Mouse (Mus musculus) CD4-positive, CD25-positive, alpha-beta regulatory T cell, adult 4 months (primary cell): ENCODE measurements around the gene Rps11. TPM values are rescaled to one million over a fixed set of nuclear protein-coding genes. Genes with fewer than 3 reads are reported as not detected.

Experiments used
- ATAC-seq: one replicate; pipeline ENCODE4 v1.8.0; 2017
- polyA plus RNA-seq, 2 experiments: library from polyadenylated mRNA; unstranded; fragments of 100-300 nt; shearing (Covaris generic); gene quantifications; one replicate each; pipeline ENCODE4 v1.2.1; 2017

The Rps11 gene
- polyA plus RNA-seq, 2 experiments from 2014 or later: 3,755 to 5,441 TPM

DNA sequence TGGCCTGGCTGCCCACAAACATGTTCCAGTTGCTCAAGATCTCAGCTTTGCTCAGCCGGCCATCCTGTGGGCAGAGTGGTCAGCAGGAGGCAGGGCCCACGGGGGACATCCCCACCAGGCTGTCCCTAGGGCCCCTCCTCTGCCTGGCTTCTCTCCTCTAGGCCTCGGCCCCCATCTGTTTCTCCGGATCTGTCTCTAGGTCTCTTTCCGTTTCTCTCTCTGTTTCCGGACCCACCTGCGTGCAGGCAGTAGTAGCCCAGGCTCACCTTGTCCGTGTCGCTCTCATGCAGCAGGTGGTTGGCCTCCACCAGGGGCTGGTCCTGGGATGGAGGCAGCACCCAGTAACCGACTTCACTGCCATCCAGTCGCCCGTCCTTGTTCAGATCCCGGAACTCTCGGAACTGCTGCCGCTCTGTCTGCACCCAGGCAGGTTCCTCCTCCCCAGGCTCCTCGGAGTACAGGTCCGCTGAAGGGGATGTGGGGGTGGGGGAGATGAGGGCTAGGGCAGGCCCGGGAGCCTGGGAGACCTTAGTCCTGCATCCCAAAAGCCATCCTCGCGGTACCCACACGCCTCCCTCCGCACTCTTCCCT lies 40.8 kb downstream of the Rps11 start:
- peak; percentile 53 for ATAC-seq

DNA sequence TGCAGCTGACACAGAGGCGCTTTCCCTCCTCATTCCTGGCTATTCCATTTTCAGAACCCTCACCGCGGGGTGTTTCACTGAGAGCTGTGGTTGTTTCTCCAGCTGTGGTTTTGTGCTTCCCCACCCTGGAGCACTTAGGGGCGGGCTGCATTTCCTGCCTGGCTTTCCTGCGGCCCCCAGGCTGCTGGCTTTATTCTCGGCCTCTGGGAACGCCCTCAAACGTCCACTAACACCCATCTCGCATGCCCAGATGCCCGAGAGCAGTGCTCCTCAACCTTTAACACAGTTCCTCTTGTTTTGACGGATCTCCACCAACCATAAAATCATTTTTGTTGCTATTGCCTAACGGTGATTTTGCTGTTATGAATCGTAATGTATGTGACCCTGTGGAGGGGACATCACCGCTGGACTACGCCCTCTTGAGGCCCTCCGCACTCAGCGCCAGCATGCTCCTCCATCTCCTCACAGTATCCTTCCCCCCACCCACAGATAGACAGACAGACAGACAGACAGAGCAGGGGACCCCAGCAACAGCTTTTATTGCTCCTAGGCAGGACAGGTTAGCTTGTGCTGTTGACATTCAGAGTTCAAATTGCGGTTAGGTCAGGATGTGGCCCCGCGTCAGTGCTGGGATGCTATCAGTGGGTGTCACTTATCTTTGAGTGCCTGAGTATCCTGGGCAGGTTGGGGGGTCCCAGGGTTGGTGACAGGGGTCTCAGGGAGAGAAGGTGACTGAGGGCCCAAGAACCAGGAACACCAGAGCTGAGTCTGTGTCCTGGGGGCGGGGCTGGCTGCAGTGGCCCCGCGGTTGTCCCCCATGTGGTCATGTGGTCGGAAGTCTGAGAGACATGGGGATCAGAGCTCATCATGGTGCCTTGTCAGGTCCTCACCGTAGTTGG lies 41.6 kb downstream of the Rps11 start:
- ATAC-seq: peak; percentile 76

DNA sequence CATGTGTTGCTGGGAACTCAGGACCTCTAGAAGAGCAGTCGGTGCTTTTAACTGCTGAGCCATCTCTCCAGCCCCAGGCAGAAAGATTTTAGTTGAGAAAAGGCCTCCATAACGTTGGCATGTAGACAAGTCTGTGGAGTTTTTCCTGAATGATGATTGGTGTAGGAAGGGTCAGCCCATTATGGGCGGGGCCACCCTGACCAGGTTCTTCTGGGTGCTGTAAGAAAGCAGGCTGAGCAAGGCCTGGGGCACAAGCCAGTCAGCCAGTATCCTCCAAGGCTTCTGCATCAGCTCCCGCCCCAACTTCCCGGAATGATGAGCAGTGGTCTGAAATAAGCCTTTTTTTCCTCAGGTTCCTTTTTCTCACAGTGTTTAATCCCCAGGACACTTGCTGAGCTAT lies 43.2 kb downstream of the Rps11 start:
- ATAC-seq: no peak

DNA sequence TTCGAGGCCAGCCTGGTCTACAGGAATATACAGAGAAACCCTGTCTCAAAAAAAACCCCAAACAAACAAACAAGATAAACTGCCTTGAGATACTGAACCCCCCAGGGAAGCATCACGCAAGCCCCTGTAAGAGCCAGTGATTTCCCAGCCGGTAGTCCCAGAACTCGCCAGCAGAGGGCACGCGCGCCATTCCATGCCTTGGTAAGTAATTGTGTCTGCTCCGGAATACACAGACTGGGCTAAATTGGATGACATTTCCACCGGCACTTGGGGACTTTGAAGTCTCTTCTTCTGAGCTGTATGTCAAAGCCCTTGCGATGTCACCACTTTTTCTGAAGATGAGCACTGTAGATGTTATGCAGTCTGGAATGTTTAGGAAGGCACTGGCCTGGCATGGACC lies 44.4 kb downstream of the Rps11 start:
- ATAC-seq: peak; percentile 57

DNA sequence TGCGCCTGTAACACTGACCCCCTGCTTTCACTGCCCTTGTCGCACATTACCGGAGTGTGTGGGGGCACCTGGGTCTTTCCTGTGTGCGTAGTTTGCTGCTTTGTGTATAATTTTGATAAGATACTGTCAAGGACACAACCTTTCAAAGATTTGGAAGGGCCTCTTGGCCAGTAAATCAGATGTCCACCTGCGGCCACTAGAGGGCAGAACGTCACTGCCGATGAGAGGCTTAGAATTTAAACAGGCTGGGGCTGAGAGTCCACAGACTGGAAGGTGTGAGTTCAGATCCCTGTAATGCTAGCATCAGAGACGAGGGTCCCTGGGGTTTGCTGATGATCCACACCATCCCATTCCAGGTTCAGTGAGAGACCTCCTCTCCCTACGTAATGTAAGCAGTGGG lies 45.7 kb downstream of the Rps11 start:
- no peak for ATAC-seq

DNA sequence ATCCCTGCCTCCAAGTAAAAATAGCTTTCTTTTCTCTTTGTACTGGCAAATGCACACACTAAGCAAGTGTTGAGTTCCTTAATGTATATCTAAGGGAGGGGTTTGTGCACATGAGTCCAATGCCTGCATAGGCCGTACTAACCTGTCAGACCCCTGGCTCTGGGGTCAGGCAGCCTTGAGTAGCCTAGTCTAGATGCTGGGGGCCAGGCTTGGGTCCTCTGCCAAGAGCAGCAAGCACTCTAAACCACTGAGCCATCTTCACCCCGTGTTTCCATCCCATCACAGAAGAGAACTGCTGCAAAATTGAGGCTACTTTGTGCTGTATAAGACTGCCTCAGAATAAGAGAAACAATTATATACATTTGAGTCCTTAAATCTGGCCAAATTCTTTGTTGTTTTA lies 46.4 kb downstream of the Rps11 start:
- no peak for ATAC-seq

DNA sequence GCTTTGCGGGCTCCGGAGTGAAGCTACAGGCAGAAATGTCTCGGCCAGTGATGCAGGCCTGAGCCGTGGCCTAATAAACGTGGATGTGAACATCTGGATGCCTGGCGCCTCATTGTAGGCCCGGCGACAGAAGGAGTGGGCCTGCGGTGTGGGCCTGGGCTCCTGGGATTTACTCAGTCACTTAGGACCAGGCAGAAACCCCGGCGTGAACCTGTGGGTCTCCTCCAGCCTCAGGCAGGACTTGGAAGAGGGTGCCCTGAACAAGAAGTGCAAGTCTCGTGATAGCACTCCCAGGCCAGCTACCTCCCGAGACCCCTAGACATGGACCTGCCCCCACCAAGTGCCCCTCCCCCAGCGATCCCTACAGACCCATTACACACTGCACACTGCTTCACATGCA lies 46.9 kb downstream of the Rps11 start:
- ATAC-seq: no peak

DNA sequence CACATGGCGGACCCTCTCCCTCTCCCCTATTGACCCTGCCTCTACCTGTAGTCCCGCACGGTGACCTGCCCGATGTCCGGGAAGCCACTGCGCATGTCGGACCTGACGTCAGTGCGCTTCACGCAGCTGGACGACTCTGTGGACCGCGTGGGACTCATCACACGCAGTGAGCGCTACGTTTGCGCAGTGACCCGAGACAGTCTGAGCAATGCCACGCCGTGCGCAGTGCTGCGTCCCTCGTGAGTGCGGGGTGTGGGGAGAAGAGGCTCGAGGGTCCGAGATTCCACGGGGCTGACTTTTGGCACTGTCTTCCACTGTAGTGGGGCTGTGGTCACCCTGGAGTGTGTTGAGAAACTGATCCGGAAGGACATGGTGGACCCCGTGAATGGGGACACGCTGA lies 47.7 kb downstream of the Rps11 start:
- no peak for ATAC-seq

DNA sequence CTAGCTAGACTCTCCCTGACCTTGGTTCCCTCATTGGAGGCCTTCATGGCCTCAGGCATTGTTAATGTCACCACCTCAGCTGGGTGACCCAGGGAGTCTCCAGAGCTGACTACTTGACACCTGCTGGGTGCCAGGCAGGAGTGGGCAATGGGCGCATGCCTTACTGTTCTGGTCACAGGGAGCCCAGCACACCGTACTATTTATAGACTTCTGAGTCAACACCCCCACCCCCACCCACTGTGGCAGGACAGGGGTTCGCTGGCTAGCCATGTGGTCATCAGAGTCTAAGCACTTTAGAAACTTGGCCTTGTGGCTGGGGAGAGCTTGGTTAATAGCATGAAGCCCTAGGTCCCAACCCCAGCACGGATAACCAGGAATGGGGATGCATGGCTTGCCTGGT lies 48.8 kb downstream of the Rps11 start:
- no peak for ATAC-seq

DNA sequence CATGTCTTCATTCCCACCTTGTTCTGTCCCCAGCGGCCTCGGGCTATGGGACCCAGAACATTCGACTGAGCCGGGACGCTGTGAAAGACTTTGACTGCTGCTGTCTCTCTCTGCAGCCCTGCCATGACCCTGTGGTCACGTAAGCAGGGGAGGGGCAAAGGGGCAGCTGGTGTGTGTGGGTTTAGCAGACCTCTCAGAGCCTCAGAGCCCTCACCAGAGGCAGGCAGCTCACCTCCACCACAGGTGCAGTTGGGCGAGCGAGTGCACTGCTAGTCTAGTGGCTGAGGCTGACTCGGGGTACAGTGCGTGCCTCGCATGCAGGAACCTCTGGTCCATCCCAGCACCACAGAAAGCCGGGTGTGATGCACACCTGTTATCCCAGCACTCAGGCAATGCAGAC lies 50.3 kb downstream of the Rps11 start:
- ATAC-seq: no peak

DNA sequence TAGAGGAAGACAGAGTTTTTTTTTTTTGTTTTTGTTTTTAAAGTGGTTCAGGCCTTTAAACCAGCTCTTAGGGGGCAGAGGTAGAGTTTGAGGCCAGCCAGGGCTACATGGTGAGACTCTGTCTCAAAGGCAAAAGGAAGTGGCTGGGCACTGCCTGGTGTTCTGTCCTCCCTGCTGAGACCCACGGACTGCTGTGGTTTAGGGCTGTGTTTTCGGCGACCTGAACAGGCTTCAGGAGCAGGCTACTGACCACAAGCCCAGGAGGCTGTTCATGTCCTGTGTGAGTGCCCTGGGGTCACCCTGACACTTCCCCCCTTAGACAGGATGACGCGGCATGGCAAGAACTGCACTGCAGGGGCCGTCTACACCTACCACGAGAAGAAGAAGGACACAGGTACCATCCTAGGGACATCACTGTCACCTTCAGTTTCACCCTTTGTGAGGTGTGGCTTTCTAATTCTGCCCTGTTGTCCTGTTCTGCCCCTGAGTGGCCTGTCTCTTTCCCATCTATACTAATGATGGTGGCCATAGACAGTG lies 51.0 kb downstream of the Rps11 start:
- no peak for ATAC-seq

Other genes starting within 250 kb of the Rps11 start
- 10 to 100 TPM in 1 of 2 experiments, 1 to 10 TPM in 1; 9.1 to 10.9 TPM for gene Med25, start 231.7 kb downstream of the Rps11 start, polyA plus RNA-seq
- 10 to 100 TPM in 1 of 2 experiments, 1 to 10 TPM in 1; 9.2 to 17.5 TPM for gene Fuz, start 228.4 kb downstream of the Rps11 start, polyA plus RNA-seq
- 1 to 10 TPM; 6.2 to 7.4 TPM for gene Ap2a1, start 194.9 kb downstream of the Rps11 start, polyA plus RNA-seq
- not detected for gene Tsks, start 181.2 kb downstream of the Rps11 start, polyA plus RNA-seq
- gene Cpt1c, start 149.6 kb downstream of the Rps11 start, polyA plus RNA-seq: under 1 TPM; 0.36 to 0.92 TPM
- 100 to 1,000 TPM in 1 of 2 experiments, 10 to 100 TPM in 1; 39.7 to 114 TPM for gene Prmt1, start 137.9 kb downstream of the Rps11 start, polyA plus RNA-seq
- 100 to 1,000 TPM; 117 to 147 TPM for gene Irf3, start 126.8 kb downstream of the Rps11 start, polyA plus RNA-seq
- 10 to 100 TPM; 23.6 to 30.1 TPM for gene Bcl2l12, start 125.7 kb downstream of the Rps11 start, polyA plus RNA-seq
- 1 to 10 TPM; 7.0 to 9.3 TPM for gene Scaf1, start 108.1 kb downstream of the Rps11 start, polyA plus RNA-seq
- 1 to 10 TPM; 2.0 to 3.9 TPM for gene Rras, start 106.5 kb downstream of the Rps11 start, polyA plus RNA-seq
- 10 to 100 TPM; 10.8 to 10.9 TPM for gene Prr12, start 71.6 kb downstream of the Rps11 start, polyA plus RNA-seq
- 100 to 1,000 TPM; 158 to 199 TPM for gene Nosip, start 62.0 kb downstream of the Rps11 start, polyA plus RNA-seq
- 1 to 10 TPM; 1.7 to 2.8 TPM for gene Prrg2, start 61.8 kb downstream of the Rps11 start, polyA plus RNA-seq
- 10 to 100 TPM in 1 of 2 experiments, 1 to 10 TPM in 1; 7.6 to 66.3 TPM for gene Rcn3, start 32.2 kb downstream of the Rps11 start, polyA plus RNA-seq
- 1 to 10 TPM; 2.3 to 3.8 TPM for gene Fcgrt, start 20.6 kb downstream of the Rps11 start, polyA plus RNA-seq
- 1,000 to 10,000 TPM; 5,632 to 7,602 TPM for gene Rpl13a, start 4.3 kb upstream of the Rps11 start, polyA plus RNA-seq
- not detected for gene Gm45713, start 11.8 kb upstream of the Rps11 start, polyA plus RNA-seq
- gene Flt3l, start 12.0 kb upstream of the Rps11 start, polyA plus RNA-seq: 10 to 100 TPM; 89.0 to 91.7 TPM
- gene Pih1d1, start 29.9 kb upstream of the Rps11 start, polyA plus RNA-seq: 10 to 100 TPM; 40.4 to 50.6 TPM
- 10 to 100 TPM; 16.5 to 27.2 TPM for gene Aldh16a1, start 30.1 kb upstream of the Rps11 start, polyA plus RNA-seq
- gene Slc17a7, start 39.5 kb upstream of the Rps11 start, polyA plus RNA-seq: not detected
- gene Gfy, start 55.1 kb upstream of the Rps11 start, polyA plus RNA-seq: not detected
- gene Pth2, start 56.6 kb upstream of the Rps11 start, polyA plus RNA-seq: not detected
- not detected for gene Ccdc155, start 80.5 kb upstream of the Rps11 start, polyA plus RNA-seq
- gene Dkkl1, start 87.7 kb upstream of the Rps11 start, polyA plus RNA-seq: 10 to 100 TPM; 16.1 to 22.9 TPM
- 1 to 10 TPM; 4.5 to 5.4 TPM for gene Tead2, start 91.3 kb upstream of the Rps11 start, polyA plus RNA-seq
- gene Cd37, start 114.7 kb upstream of the Rps11 start, polyA plus RNA-seq: 100 to 1,000 TPM; 473 to 666 TPM
- not detected for gene Slc6a16, start 116.6 kb upstream of the Rps11 start, polyA plus RNA-seq
- gene Slc6a21, start 153.1 kb upstream of the Rps11 start, polyA plus RNA-seq: not detected
- 10 to 100 TPM; 11.7 to 15.9 TPM for gene Trpm4, start 209.3 kb upstream of the Rps11 start, polyA plus RNA-seq
- not detected for gene Hrc, start 210.9 kb upstream of the Rps11 start, polyA plus RNA-seq
- gene Ppfia3, start 242.6 kb upstream of the Rps11 start, polyA plus RNA-seq: not detected
- not detected for gene Lin7b, start 246.1 kb upstream of the Rps11 start, polyA plus RNA-seq